Mouse (Mus musculus) stomach, postnatal 0 days (tissue): ENCODE measurements around the gene Syt1.

Experiments used
- CTCF ChIP-seq: IDR thresholded peaks from 2 replicates; pipeline ENCODE4 v1.5.1; 2016; ENCODE audit warnings: antibody characterized with exemption, low read depth, mild to moderate bottlenecking, moderate library complexity
- EP300 ChIP-seq: optimal IDR thresholded peaks from 2 replicates; pipeline ENCODE3; 2016; ENCODE audit warnings: antibody characterized with exemption

- TF ChIP-seq EP300 (no peak), CTCF (no peak)
Measured at GRCm38 (mm10) chr10:108782817-108783216, 228.0 kb downstream of the Syt1 start.
